In the genomic region with DNA sequence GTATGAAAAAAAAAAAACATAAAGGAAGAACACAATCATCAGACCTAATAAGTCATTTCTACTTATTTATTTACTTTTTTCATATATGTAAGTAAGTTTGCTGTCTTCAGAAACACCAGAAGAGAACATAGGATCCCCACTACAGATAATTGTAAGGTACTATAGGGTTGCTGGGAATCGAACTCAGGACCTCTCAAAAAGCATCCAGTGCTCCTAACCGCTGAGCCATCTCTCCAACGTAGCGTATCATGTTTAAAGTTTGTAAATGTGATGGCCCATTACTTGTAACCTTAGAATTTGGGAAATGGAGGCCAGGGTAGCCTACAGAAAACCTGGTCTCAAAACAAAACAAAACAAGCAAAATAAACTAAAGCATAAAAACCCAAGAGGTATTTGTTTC, we compare ENCODE assay signal across 11 mouse cellular contexts. TPM values are rescaled to one million over a fixed set of nuclear protein-coding genes. Genes with fewer than 3 reads are reported as not detected.
DNase-seq lines count a peak whose midpoint lies in the region; ATAC-seq and TF ChIP-seq lines count a peak whose summit lies in the region.
"Had no signal": no experiment of that assay in that cellular context is flagged by ENCODE, and none has a peak within 500 bp of the region (broad histone marks: within the 10 kb centered on the region; RNA-seq: fewer than 3 reads in every experiment).

No protein-coding gene starts in this region.

- peak overlapping the region; percentile 23; the same call in 1 of the 2 replicates for H3K4me3 ChIP-seq in kidney, embryonic 16.5 days (ENCODE audit: low read length)
- 0 out of 2 replicates have a peak overlapping the region, but pooled peaks have one; percentile 12 for H3K4me3 ChIP-seq in forebrain, embryonic 13.5 days

- peaks cover 3% of the 10 kb centered on the region; the same call in 1 of the 2 replicates for H3K27me3 ChIP-seq in kidney, embryonic 16.5 days (ENCODE audit: insufficient read depth, low read length)
- H3K27me3 ChIP-seq in forebrain, embryonic 13.5 days: peaks cover 11% of the 10 kb centered on the region

- DNase-seq in kidney, postnatal 4 days: no peak
- DNase-seq in brain, embryonic 14.5 days (ENCODE audit: low read depth): peak; percentile 5
- peak; percentile 43 for DNase-seq in mesoderm, embryonic 11.5 days (ENCODE audit: low read depth, low spot score)
- DNase-seq in adipocyte (ENCODE audit: low spot score): no peak
- DNase-seq in cerebellum, adult 18-20 months: no peak
- DNase-seq: thymus, postnatal 25 days had no signal

- H3K9ac ChIP-seq in kidney, embryonic 16.5 days (replicated peaks; ENCODE audit: low read length): no peak overlapping the region
- H3K9ac ChIP-seq in forebrain, embryonic 13.5 days: no peak overlapping the region; the same call in 1 of the 2 replicates

- ATAC-seq in kidney, embryonic 16.5 days (ENCODE audit: low FRiP score, low TSS enrichment): no peak
- ATAC-seq in forebrain, embryonic 13.5 days: no peak
- no peak for ATAC-seq in megakaryocyte progenitor cell, adult 5-6 weeks (replicated peaks; ENCODE audit: poor library complexity)

- no peak overlapping the region for H3K27ac ChIP-seq in kidney, embryonic 16.5 days (ENCODE audit: low read length)
- H3K27ac ChIP-seq in forebrain, embryonic 13.5 days: no peak overlapping the region

- no peak for TF ChIP-seq POLR2A in brain, embryonic 14.5 days (IDR thresholded peaks at IDR 0.05; ENCODE audit: borderline replicate concordance, extremely low read depth, insufficient read depth, insufficient read length, poor library complexity, severe bottlenecking)

- H3K4me2 ChIP-seq in kidney, embryonic 16.5 days (replicated peaks; ENCODE audit: low read depth, low read length): peak overlapping the region; percentile 34
- peak overlapping the region; percentile 33; the same call in 1 of the 2 replicates for H3K4me2 ChIP-seq in forebrain, embryonic 13.5 days

- H3K36me3 ChIP-seq in kidney, embryonic 16.5 days (ENCODE audit: insufficient read depth, low read length): no peaks in the 10 kb centered on the region
- H3K36me3 ChIP-seq in forebrain, embryonic 13.5 days (ENCODE audit: poor library complexity, severe bottlenecking): no peaks in the 10 kb centered on the region

- no peaks in the 10 kb centered on the region; the same call in 1 of the 2 replicates for H3K4me1 ChIP-seq in kidney, embryonic 16.5 days (ENCODE audit: insufficient read depth, low read length)
- H3K4me1 ChIP-seq in forebrain, embryonic 13.5 days: peaks cover 7% of the 10 kb centered on the region

- no peak for TF ChIP-seq CTCF in brain, embryonic 14.5 days (IDR thresholded peaks at IDR 0.05; ENCODE audit: borderline replicate concordance, extremely low read depth, insufficient read depth, insufficient read length)

- no peaks in the 10 kb centered on the region for H3K9me3 ChIP-seq in kidney, embryonic 16.5 days (ENCODE audit: low read length)
- H3K9me3 ChIP-seq in forebrain, embryonic 13.5 days (replicated peaks): no peaks in the 10 kb centered on the region

- 25% methylated on average over 4 of the region's 4 CpGs for WGBS in kidney, embryonic 16.5 days
- 16% methylated on average over 4 of the region's 4 CpGs for WGBS in forebrain, embryonic 13.5 days

RNA-seq across cellular contexts. Expression of a gene that starts 25.0 kb away (rescaled TPM):
- polyA plus RNA-seq in kidney, embryonic 16.5 days (2015; fragmentation: Nextera tagmentation; extraction: Ambion mirVana): not detected in 2 replicates
- 0.08 TPM in 2 replicates for polyA plus RNA-seq in brain, embryonic 14.5 days (2012; rRNA removed)
- not detected in 2 replicates for polyA plus RNA-seq in forebrain, embryonic 13.5 days (2015; fragmentation: Nextera tagmentation; extraction: Ambion mirVana)
- not detected in 2 replicates for total RNA-seq in megakaryocyte progenitor cell, adult 5-6 weeks (2015)
- not detected in 2 replicates for total RNA-seq in megakaryocyte progenitor cell, adult 5-6 weeks (2017)
- polyA plus RNA-seq: intestine, embryonic 14.5 days; small intestine, adult 2 months had no signal

RNA-seq across cellular contexts. Expression of a gene that starts 44.4 kb away (rescaled TPM):
- 10.7 and 11.8 TPM in 2 replicates for polyA plus RNA-seq in kidney, embryonic 16.5 days (2015; fragmentation: Nextera tagmentation; extraction: Ambion mirVana)
- polyA plus RNA-seq in brain, embryonic 14.5 days (2012; rRNA removed): 0.11 TPM in 1 of 2 replicates, not detected in the other
- polyA plus RNA-seq in forebrain, embryonic 13.5 days (2015; fragmentation: Nextera tagmentation; extraction: Ambion mirVana): not detected in 2 replicates
- not detected in 2 replicates for total RNA-seq in megakaryocyte progenitor cell, adult 5-6 weeks (2015)
- total RNA-seq in megakaryocyte progenitor cell, adult 5-6 weeks (2017): not detected in 2 replicates
- polyA plus RNA-seq: small intestine, adult 2 months had no signal

Comparison
In these comparisons a context has a peak if more than half of its experiments do, and no peak if none do; other contexts are left out.
1. DNase-seq: peak in brain, embryonic 14.5 days (single experiment) and mesoderm, embryonic 11.5 days (single experiment); none in kidney, postnatal 4 days (0 of 2), adipocyte (single experiment) and cerebellum, adult 18-20 months (0 of 2).
2. RNA of a gene that starts 44.4 kb away (polyA plus RNA-seq): 10.7 to 11.8 TPM in kidney, embryonic 16.5 days; 0.11 TPM in brain, embryonic 14.5 days and not detected in forebrain, embryonic 13.5 days; every median in the first group is over 10 times any median in the second.